Mouse (Mus musculus) liver, adult 2 months (tissue): ENCODE results near the gene Gemin7. TPM values are rescaled to one million over a fixed set of nuclear protein-coding genes. Genes with fewer than 3 reads are reported as not detected.

Experiments used
- DNase-seq: peaks from one replicate; pipeline ENCODE4 v3.0.0-alpha.2; 2011; ENCODE audit warnings: low read depth, low spot score; ENCODE audit errors: extremely low read depth
- H3K27ac ChIP-seq: fragments of 200-500 bp; replicated peaks from 2 replicates; pipeline ENCODE4 v1.5.1; 2012; ENCODE audit warnings: low read depth, mild to moderate bottlenecking, control low read depth, inconsistent platforms, low read length; ENCODE audit not compliant: insufficient read depth
- H3K27me3 ChIP-seq: fragments of 200-500 bp; 2 replicates; pipeline ENCODE4 v1.6.1; 2012; ENCODE audit warnings: mild to moderate bottlenecking, moderate library complexity, low read length, inconsistent platforms; ENCODE audit not compliant: control insufficient read depth, insufficient read depth
- H3K36me3 ChIP-seq: fragments of 200-500 bp; 2 replicates; pipeline ENCODE4 v1.6.1; 2012; ENCODE audit warnings: low read length, inconsistent platforms; ENCODE audit not compliant: control insufficient read depth, insufficient read depth
- H3K4me1 ChIP-seq: fragments of 200-500 bp; 2 replicates; pipeline ENCODE4 v1.6.1; 2011; ENCODE audit warnings: low read length; ENCODE audit not compliant: control insufficient read depth, insufficient read depth
- H3K4me3 ChIP-seq: fragments of 200-500 bp; 2 replicates; pipeline ENCODE4 v1.5.1; 2011; ENCODE audit warnings: low read depth, mild to moderate bottlenecking, control low read depth, low read length, moderate library complexity; ENCODE audit not compliant: insufficient read depth
- H3K79me2 ChIP-seq: fragments of 200-500 bp; 2 replicates; pipeline ENCODE4 v1.6.1; 2012; ENCODE audit warnings: inconsistent platforms, mild to moderate bottlenecking, low read length, moderate library complexity; ENCODE audit not compliant: control insufficient read depth, insufficient read depth
- H3K9ac ChIP-seq: fragments of 200-500 bp; 2 replicates; pipeline ENCODE4 v1.6.1; 2012; ENCODE audit warnings: low read depth, mild to moderate bottlenecking, control low read depth, inconsistent platforms, low read length
- CTCF ChIP-seq: fragments of 200-500 bp; IDR thresholded peaks from 2 replicates; pipeline ENCODE4 v1.5.1; 2011; ENCODE audit warnings: low read depth, low read length, control low read depth
- POLR2A ChIP-seq: fragments of 200-500 bp; IDR thresholded peaks from 2 replicates; pipeline ENCODE4 v1.6.1; 2011; ENCODE audit warnings: low read length, control low read depth; ENCODE audit not compliant: insufficient read depth; ENCODE audit errors: extremely low read depth
- WGBS: fragments of 180-500 bp; shearing (Covaris S2); methylation state at CpG from one replicate; pipeline ENCODE4 v1.1.7; 2018; 5-methylcytosine and 5-hydroxymethylcytosine counted together
- polyA plus RNA-seq: library from polyadenylated mRNA; depleted of rRNA; stranded (reverse); fragments of >200 nt; gene quantifications from 2 replicates; pipeline ENCODE4 v1.2.3, GENCODE M21; 2012
- total RNA-seq: library from RNA; depleted of rRNA; stranded (reverse); fragments of >200 nt; gene quantifications from 2 replicates; pipeline ENCODE4 v1.2.3, GENCODE M21; 2014

Gene Gemin7
- total and polyA plus RNA-seq, 2 experiments = 31.2 to 61.6 TPM

DNA sequence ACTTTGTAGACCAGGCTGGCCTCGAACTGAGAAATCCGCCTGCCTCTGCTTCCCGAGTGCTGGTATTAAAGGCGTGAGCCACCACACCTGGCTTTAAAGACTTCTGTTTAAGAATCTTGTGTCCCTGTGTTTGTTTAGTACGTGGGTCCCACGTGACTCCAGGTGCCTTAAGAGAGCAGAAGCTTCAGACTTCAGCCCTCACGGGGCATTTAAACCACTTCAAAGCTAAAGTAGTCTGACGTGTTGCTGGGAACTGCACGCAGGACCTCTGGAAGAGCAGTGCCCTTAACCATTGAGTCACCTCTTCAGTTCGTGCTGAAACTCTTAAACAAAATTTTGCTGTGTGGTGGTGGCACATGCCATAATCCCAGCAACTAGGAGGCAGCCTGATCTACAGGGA is 28.0 kb downstream of the Gemin7 start:
- H3K79me2 ChIP-seq = peaks cover 75% of the 10 kb centered on the region
- TF ChIP-seq POLR2A = no peak
- TF ChIP-seq CTCF = no peak
- WGBS = 86% methylated on average over 10 of the region's 10 CpGs
- no peaks in the 10 kb centered on the region for H3K36me3 ChIP-seq
- H3K27ac ChIP-seq = no peak overlapping the region
- H3K4me1 ChIP-seq = peaks cover 49% of the 10 kb centered on the region
- no peak overlapping the region for H3K4me3 ChIP-seq
- H3K27me3 ChIP-seq = no peaks in the 10 kb centered on the region
- DNase-seq = no peak
- H3K9ac ChIP-seq = no peak overlapping the region

- 21% methylated on average over 2 of the region's 2 CpGs for WGBS
- Histone ChIP-seq H3K27ac (no peak overlapping the region), H3K4me3 (no peak overlapping the region), H3K9ac (no peak overlapping the region), H3K79me2 (peaks cover 83% of the 10 kb centered on the region), H3K4me1 (peaks cover 35% of the 10 kb centered on the region), H3K36me3 (no peaks in the 10 kb centered on the region), H3K27me3 (no peaks in the 10 kb centered on the region)
- TF ChIP-seq CTCF (no peak), POLR2A (no peak)
- DNase-seq = peak; percentile 53
Observed at GRCm38 (mm10) chr7:19547344-19547969, 29.9 kb downstream of the Gemin7 start.

DNA sequence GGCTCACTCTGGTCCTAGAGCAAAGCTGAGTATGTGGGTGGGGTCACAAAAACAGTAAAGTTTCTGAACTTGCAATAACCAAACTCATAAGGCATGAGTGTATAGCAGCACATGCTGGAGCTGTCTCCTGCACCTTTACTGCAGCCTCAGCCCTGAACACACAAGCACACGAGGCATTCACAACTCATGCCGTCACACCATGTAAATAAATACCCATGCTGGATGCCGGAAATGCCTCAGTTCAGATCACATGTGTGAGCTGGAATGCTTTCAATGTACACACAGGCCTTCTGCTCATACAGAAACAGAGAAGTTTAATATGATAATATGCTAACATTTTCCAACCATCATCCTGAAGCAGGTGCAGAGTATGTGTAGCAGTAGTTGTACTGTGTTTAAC is 31.4 kb downstream of the Gemin7 start:
- no peaks in the 10 kb centered on the region for H3K27me3 ChIP-seq
- H3K27ac ChIP-seq = no peak overlapping the region

GRCm38 (mm10) chr7:19543584-19543983 is 33.8 kb downstream of the Gemin7 start:
- WGBS = 64% methylated on average over 6 of the region's 6 CpGs
- Histone ChIP-seq H3K9ac (no peak overlapping the region), H3K4me1 (peaks cover 28% of the 10 kb centered on the region), H3K27me3 (no peaks in the 10 kb centered on the region), H3K36me3 (no peaks in the 10 kb centered on the region), H3K27ac (no peak overlapping the region), H3K79me2 (peaks cover 77% of the 10 kb centered on the region), H3K4me3 (no peak overlapping the region)
- peak; percentile 69 for TF ChIP-seq CTCF
- TF ChIP-seq POLR2A = no peak
- no peak for DNase-seq

More for the DNA sequence above, 31.4 kb downstream of the Gemin7 start:
- WGBS = 16% methylated on average over 3 of the region's 3 CpGs
- TF ChIP-seq CTCF (no peak), POLR2A (no peak)
- H3K36me3 ChIP-seq = no peaks in the 10 kb centered on the region
- no peak overlapping the region for H3K9ac ChIP-seq
- H3K4me3 ChIP-seq = no peak overlapping the region
- DNase-seq = peak; percentile 40
- H3K4me1 ChIP-seq = peaks cover 28% of the 10 kb centered on the region
- peaks cover 83% of the 10 kb centered on the region for H3K79me2 ChIP-seq

DNA sequence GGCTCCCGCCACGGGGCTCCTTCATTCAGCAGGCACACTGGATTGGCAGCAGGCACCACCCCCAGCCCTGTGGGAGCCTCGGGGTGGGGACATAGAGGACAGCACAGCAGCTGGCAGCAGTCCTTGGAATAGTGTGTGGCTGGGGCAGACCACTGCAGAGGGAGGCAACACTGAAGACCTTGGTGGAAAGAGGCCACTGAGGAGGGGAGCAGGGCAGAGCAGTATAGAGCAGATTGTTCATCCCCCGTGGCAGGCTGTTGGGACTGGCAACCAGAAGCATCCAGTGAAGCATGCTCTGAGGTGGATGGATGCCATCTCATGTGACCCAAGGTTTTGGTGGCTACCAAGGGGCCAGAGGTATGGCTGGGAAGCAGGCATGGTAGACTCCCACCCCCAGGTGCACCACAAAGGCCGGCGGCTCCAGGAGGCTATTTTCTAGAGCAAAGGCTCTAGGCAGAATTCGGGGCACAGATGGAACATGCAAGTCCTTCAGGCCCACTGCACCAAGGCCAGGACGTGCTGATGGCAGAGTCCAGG is 35.2 kb downstream of the Gemin7 start:
- Histone ChIP-seq H3K27ac (no peak overlapping the region), H3K27me3 (no peaks in the 10 kb centered on the region), H3K79me2 (peaks cover 75% of the 10 kb centered on the region), H3K4me3 (no peak overlapping the region), H3K4me1 (peaks cover 16% of the 10 kb centered on the region), H3K36me3 (no peaks in the 10 kb centered on the region), H3K9ac (no peak overlapping the region)
- no peak for DNase-seq
- 63% methylated on average over 8 of the region's 8 CpGs for WGBS
- TF ChIP-seq POLR2A = no peak

DNA sequence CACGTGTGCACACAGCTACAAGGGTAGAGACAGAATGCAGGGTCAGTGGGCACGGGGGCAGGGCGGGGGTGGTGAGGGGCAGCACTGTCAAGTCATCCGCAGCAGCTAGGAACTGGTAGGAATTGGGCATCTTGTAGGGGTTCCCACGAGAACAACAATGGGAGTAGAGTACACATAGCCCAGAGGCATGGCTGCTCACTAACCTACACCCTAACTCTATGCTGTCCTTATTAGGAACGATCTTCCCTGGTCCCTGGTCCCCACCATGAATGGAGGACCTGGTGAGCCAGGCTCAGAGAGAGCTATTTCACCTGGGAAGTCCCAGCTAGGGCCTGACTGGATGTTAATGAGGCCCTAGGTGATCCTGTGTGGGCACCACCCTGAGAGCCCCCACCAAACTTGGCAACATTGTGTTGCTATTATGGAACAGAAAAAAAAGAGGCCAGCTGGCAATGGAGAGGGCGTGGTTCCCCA is 35.7 kb downstream of the Gemin7 start:
- no peak overlapping the region for H3K9ac ChIP-seq
- no peaks in the 10 kb centered on the region for H3K36me3 ChIP-seq
- peaks cover 72% of the 10 kb centered on the region for H3K79me2 ChIP-seq
- no peaks in the 10 kb centered on the region for H3K27me3 ChIP-seq
- H3K27ac ChIP-seq = no peak overlapping the region
- DNase-seq = no peak
- 86% methylated on average over 7 of the region's 7 CpGs for WGBS
- no peak for TF ChIP-seq POLR2A
- no peak for TF ChIP-seq CTCF
- H3K4me1 ChIP-seq = peaks cover 12% of the 10 kb centered on the region
- no peak overlapping the region for H3K4me3 ChIP-seq
